Mouse (Mus musculus): ENCODE results near the gene Olfr1359.
"Not testable (repeated sequence)": the region's sequence is repeated elsewhere in the genome, so short reads cannot be mapped to it uniquely, and the experiment has no call there.

The Olfr1359 gene

DNA sequence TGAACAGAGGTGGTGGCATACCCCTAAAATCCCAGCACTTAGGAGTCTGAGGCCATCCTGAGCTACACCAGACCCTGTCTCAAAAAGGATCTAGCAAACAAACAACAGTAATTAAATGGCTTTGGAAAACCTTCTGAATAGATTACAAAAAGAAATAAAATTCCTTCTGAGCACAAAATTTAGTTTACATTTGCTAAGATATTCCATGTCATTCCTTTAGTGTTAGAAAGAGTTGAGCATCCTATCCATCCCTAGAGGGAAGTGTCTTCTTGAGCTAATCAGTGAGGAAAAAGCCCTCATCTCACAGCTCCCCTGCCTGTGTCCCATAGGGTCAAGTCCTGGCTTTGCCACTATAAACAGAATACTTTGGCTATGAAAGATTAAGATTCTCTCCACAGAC, at the start of gene Olfr1359:
Gene Olfr1359 (plus strand): TSS at position 301 of the 400 bp plus-strand sequence.
- DNase-seq, result no peak

DNA sequence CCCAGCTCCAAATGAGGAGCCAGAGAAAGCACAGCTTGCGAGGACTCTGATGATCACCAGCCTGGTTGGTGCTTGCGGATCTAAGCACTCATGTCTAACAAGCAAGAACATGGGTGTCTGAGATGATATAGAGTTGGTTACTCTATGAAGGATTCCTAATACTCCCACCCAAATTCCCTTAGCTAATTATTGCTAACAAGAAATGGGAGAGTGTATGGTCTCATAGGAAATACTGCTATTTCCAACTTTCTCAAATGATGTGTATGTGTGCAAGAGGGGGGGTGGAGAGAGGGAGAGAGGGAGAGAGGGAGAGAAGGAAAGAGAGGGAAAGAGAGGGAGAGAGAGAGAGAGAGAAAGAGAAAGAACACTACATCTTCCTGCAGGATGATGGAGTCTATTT, 34.6 kb upstream of the Olfr1359 start, which contains the start of gene Olfr1361:
Gene Olfr1361 (minus strand): TSS at position 101 of the 400 bp plus-strand sequence.
- DNase-seq, result no peak

DNA sequence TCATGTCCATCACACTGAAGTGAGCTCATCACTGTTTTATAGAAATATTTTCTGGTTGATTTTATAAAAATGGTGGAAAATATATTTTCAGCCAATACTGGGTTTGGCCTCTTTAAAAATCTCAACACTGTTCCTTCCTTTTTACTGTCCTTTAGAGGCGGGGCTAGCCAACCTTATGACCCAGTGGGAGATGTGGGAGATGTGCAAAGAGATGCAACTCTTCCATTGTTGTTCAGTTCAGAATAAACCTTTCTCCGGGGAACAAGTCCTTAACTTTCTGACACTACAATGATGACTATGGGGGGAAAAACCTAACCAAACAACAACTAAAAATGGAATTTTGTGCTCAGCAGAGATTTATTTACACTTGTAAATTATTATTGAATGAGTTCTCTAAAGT, 20.6 kb upstream of the Olfr1359 start, which contains the start of gene Olfr1360:
Gene Olfr1360 (minus strand): TSS at position 101 of the 400 bp plus-strand sequence.
- DNase-seq, result no peak

DNA sequence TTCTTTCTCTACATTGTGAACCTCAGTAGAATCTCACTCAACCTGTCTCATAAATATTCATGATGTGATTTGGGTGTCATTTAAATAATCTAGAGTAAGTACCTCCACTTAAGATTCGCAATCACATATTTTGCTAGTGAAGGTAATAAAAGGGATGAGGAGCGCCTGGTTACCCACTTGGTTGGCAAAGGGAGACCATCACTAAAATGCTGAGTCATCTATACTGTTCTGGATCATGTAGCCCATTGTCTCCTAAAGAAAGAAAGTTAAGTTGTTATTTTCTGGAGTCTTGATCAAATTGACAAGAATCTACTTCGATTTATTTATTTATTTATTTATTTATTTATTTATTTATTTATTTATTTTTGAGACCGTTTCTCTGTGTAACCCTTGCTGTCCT, 8.8 kb downstream of the Olfr1359 start:
- no peak for DNase-seq

DNA sequence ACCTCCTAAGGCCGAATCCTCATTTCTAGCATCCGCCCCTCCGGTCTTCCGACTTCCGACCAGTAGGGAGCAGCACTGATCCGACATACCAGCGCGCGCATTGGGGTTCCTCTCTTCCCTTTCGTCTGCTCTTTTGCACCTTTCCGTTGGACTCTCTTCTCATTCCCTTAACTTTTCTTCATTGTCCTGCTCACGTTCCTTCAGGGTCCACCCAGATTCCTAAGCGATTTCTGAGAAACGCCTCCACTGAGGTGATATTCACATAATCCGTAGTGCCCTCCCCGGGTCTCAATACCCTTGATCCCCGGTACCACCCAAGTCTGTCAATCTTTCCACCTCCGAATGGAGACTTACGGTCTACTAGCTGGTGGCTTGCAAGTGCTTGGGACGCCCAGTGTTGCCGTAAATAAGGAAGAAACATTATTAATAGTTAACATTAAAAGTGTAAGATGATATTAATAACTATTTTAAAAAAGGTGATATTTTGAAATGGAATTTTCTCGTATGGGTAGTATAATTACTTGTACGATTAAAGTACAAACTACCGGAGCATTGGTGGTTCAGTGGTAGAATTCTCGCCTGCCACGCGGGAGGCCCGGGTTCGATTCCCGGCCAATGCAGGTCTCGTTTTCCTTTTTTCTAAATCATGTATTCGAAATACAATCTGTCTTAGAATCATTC, 12.3 kb downstream of the Olfr1359 start:
- DNase-seq, result peak; percentile 89

DNA sequence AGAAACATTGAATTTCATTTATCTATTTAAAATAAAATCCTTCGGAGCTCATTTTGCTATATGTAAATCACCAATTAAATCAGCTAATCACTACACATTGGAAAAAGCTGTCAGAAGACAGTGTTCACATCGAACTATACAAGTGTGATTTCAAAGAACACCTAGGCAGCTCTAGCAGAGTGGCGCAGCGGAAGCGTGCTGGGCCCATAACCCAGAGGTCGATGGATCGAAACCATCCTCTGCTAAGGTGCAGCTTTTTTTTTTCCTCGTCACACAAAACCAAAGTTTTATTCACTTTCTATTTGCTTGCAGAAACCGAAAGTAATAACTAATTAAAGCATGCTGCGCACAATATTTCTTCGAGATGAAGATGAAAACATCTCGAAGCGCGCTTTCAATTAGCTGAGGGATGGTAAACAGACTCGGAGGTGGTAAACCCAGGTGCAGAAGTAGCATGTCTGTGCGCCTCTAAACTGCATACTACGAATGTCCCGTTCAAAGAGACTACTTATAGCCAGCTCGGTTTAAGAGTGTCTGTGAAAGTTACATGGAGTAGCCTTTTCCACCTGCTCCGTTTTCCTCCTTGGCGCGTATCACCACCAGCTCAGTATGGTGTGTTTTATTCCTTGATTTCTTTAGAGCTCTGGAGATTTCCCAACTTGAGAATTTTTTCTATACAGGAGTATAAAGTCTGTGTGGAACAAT, 13.1 kb downstream of the Olfr1359 start:
- DNase-seq, result peak; percentile 86

DNA sequence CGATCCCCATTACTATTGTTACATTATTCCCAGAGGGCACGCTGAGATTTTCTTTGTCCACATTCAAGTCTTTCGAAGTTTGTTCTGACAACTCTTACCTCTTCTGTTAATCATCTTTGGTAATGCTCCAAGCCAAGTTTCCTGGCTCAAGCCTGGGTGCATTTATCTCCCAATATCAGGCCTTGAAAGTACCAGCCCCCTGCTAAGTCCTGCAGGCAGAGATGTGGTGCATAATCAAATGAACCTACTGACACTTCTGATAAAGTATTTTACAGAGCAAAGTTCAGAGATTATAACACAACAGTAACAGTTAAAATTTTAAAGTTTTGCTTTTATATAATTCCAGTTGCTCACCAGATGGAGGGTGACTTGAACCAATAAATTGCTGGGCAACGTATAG, 13.8 kb downstream of the Olfr1359 start:
- DNase-seq, result no peak

DNA sequence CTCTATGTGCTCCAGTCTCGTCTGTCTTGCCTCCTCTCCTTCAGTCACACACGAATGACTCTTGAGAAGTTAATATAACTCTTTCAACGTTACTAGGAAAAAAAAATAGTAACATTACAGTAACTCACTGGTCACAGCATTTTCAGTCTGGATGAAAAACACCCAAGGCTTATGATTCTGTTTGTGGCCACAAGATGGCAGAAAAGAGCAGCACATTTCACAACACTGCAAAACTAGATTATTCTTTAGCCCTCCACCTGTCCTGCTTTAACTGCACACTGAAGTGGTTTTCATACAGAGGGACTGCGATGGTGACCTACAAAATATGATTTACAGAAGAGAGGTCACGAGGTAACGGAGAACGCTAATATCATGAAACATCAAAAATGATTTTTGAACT, 16.8 kb downstream of the Olfr1359 start:
- DNase-seq, result peak; percentile 64

DNA sequence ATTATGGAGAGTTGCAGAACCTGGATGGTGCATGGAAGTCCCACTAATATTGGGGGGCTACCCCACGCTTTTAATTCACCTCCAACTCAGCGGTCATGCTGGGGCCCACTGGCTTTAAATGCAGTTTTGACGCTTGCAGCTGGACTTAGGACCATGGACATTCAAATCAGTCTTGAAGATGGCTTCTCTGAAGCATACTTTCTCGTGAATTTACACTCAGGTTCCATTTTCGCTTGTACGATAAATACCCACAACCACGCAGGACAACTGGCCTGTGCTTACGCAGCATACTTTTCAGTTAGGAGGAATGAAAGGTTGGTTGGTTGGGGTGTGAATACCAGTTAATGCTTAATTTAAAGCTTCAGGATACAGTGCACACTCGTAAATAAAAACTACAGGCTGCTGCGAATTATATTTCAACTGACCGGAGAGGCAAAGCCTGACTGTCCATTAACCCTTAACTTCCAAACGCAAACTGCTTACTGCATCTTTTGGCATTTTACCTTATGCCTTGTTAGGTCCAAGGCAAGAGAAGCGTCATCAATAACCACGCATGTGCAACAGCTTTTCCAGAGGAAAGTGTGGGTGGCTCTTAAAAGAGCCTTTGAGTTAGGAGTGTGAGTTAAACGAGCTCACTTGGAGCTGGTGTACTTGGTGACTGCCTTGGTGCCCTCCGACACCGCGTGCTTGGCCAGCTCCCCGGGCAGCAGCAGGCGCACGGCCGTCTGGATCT, 17.4 kb downstream of the Olfr1359 start:
- no peak for DNase-seq

DNA sequence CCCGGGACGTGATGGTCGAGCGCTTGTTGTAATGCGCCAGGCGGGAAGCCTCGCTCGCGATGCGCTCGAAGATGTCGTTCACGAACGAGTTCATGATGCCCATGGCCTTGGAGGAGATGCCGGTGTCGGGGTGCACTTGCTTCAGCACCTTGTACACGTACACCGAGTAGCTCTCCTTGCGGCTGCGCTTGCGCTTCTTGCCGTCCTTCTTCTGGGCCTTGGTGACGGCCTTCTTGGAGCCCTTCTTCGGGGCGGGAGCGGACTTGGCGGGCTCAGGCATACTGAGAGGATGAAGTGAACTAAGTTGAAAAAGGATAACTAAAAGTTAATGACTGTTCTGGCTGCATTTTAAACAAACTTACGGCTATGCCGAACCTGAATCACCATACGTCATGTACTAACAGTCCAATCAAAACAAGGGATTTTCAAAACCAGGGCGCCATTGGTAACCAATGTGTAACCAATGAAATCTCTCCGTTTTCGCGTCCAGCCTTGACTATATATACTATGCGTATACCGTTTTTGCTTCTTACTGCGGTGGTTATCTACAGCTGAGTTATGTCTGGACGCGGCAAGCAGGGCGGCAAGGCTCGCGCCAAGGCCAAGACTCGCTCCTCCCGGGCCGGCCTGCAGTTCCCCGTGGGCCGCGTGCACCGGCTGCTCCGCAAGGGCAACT, 18.1 kb downstream of the Olfr1359 start, which contains the start of the genes Hist1h2bl and Hist1h2ai:
Gene Hist1h2bl (minus strand): TSS at position 280 of the 676 bp plus-strand sequence.
Gene Hist1h2ai (plus strand): TSS at position 559 of the 676 bp plus-strand sequence.
- DNase-seq, result peak; percentile 86

DNA sequence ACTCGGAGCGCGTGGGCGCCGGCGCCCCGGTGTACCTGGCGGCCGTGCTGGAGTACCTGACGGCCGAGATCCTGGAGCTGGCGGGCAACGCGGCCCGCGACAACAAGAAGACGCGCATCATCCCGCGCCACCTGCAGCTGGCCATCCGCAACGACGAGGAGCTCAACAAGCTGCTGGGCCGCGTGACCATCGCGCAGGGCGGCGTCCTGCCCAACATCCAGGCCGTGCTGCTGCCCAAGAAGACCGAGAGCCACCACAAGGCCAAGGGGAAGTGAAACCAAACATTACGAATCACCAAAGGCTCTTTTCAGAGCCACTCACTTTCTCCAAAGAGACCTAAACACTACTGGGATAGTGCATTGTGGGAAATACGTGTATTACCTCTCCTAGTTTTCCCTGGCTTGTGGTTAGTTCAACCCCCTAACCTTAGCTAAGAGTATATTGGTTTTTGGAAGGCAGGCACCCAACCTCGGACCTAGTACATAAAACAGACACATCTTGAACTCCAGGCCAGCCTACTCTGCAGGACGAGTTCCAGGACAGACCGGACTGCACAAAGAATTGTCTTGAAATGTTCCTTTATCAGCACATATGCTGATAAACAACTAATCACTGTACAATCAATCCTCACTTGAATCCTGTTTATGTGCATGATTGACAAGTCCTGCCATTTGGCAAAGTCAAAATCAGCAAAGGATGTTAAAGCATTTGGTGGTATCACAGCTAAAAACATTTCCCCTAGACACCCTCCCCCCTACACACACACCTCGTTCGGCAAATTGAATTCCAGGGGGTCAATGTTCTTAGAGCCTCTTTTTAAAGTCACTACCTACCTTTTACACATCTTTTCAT, 18.9 kb downstream of the Olfr1359 start:
- DNase-seq, result not testable (repeated sequence)

DNA sequence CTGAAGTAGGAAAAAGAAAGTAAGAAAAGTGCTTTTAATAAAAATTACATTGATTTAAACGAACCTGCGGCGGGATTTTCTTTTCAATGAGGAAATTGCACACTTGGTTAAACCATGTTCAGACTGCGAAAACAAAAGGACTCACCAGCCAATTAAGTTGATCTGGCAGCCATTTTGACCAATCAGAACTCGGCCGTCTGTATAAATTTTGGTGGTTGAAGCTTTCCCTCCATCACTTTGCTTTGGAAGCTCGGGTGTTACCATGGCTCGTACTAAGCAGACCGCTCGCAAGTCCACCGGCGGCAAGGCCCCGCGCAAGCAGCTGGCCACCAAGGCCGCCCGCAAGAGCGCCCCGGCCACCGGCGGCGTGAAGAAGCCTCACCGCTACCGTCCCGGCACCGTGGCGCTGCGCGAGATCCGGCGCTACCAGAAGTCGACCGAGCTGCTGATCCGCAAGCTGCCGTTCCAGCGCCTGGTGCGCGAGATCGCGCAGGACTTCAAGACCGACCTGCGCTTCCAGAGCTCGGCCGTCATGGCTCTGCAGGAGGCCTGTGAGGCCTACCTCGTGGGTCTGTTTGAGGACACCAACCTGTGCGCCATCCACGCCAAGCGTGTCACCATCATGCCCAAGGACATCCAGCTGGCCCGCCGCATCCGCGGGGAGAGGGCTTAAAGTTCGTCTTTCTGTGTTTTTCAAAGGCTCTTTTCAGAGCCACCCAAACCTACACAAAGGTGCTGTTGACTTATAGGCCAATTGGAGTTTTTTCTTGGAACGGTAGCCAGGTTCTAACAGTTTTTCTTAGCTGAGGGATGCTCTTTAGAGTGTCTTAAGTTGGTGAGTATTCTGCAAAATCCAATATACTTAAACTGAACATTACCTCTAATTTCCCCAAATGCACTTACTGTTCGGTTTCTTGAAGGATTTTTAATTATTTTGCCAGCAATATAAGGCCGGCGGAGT, 19.8 kb downstream of the Olfr1359 start, which contains the start of gene Hist1h3h:
Gene Hist1h3h (plus strand): TSS at position 263 of the 961 bp plus-strand sequence.
- peak; percentile 75 for DNase-seq

DNA sequence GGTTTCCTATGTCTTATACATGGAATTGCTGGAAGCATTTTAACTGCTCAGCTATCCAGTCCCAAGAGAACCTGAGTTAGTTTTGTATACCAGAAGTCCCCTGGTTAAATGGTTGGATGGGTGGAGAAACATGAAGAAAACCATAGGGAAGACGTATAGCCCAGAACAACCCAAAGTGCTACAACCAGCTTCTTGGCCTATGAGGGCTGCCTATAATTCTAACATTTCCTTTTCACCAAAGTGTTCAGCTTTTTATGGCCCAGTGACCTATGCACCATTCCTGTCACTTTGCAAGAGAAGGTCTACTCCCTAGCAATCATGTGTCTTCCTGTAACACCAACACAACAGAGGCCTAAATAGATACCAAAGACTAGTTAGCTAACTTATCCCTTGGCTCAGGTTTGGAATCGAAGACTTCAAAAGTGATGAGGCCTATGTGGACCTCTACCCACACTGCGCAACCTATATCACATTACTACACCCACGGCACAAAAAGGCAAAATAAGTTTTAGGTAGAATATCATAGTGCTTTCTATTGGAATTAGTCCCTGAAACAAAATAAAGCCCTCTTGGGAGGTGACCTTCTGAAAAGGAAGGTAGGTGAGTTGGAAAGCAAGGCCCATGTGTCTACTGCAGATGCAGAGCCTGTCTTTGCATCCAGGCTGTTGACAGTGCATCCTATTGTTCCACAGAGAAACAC, 20.6 kb downstream of the Olfr1359 start:
- DNase-seq, result no peak

DNA sequence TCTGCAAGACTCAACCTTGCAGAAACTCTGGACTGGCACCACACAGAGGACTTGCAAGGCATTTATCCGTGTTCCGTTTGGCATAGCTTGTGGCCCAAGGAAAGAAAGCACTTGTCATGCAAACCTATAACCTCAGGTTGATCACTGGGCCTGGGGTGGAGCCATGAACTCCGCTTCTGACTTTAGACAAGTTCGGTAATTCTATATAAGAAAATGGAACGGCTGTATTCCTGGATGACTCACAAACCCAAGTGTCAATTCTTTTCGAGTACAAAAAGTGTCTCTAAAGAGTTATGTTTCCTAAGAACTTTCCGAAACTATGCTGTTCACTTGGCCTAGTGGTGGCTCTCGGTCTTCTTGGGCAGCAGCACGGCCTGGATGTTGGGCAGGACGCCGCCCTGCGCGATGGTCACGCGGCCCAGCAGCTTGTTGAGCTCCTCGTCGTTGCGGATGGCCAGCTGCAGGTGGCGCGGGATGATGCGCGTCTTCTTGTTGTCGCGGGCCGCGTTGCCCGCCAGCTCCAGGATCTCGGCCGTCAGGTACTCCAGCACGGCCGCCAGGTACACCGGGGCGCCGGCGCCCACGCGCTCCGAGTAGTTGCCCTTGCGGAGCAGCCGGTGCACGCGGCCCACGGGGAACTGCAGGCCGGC, 23.3 kb downstream of the Olfr1359 start:
- DNase-seq, result not testable (repeated sequence)

DNA sequence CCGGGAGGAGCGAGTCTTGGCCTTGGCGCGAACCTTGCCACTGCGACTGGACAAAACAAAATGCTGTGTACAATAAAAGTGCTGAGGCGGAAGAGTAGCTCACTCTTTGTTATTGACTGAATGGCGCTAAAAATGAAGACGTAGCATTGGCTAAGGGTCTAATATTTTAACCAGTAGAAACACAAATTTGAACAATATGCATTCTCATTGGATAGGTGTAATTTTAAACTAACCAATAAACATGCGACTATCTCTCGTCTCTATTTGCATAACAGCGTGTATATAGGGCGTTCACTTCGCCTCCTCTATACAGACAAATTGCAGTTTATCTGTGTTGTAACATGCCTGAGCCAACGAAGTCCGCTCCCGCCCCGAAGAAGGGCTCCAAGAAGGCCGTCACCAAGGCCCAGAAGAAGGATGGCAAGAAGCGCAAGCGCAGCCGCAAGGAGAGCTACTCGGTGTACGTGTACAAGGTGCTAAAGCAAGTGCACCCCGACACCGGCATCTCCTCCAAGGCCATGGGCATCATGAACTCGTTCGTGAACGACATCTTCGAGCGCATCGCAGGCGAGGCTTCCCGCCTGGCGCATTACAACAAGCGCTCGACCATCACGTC, 24.0 kb downstream of the Olfr1359 start, which contains the start of gene Hist1h2bm:
Gene Hist1h2bm (plus strand): TSS at position 288 of the 616 bp plus-strand sequence.
- DNase-seq, result peak; percentile 65

DNA sequence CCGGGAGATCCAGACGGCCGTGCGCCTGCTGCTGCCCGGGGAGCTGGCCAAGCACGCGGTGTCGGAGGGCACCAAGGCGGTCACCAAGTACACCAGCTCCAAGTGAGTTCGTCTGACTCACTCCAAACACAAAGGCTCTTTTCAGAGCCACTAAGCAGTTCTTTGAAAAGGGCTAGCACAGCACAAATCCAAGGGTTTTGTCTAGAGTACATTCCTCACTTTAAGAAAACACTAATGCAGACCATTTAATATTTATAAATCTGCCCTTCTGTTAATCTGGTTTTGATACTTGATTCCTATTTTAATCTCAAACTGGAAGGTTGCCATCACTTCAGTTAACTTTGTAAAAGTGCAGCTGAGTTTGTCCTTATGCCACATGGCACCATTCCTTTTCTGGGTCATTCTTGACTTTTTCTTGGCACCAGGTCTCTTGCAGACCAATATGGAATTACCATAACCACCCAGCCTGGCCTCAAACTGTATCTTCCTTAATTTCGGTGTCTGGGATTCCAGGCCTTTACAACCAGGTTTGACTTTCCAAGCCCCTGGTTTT, 24.5 kb downstream of the Olfr1359 start:
- no peak for DNase-seq

DNA sequence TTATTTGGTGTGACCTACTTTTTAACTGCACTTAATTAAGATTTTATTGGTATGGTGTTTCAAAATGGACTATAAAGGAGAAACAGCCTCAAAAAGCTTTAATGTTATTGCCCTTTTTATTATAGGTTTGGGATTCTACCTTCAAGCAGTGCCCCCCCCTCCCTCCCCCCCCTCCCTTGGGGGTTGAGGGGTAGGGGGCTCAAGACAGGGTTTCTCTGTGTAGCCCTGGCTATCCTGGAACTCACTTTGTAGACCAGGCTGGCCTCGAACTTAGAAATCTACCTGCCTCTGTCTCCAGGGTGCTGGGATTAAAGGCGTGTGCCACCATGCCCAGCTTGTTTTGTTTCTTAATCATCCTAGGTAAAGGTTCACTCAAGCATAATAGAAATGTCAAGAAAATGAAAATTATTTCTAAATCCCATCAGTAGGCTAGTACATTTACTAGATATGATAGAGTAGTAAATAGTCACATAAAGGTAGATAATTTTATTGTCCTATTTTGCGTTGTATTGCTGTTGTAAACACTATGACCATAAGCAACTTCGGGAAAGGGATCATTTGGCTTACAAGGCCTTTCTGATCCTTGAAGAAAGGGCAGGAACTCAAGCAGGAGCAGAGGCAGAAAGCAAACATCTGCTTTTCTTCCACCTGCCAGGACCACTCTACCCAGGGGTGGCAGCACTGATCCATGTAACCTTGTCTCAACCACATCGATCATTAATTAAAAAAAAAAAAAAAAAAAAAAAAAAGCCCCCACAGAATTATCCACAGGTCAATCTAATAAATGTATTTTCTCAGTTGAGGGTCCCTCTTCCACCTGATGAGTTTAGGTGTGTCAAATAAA, 25.3 kb downstream of the Olfr1359 start:
- no peak for DNase-seq

Data from cerebellum, adult 8-10 months (tissue).